Mouse (Mus musculus) MEL (cell line): ENCODE results near the gene Plpp2.

Source experiments
- CHD2 ChIP-seq: IDR thresholded peaks from 2 replicates; pipeline ENCODE4 v1.6.1; 2011; ENCODE audit warnings: low read length, improper control_type of control experiment
- CTCF ChIP-seq, 3 experiments: IDR thresholded peaks in 2 of 3; conservative IDR thresholded peaks in 1 of 3; 2 replicates each; pipeline ENCODE4 v1.5.1; 2011 to 2012; ENCODE audit warnings: low read length in 3 of 3, low read depth in 2 of 3, mild to moderate bottlenecking in 2 of 3, improper control_type of control experiment in 1 of 3, inconsistent platforms in 1 of 3, mixed read lengths in 1 of 3, moderate library complexity in 1 of 3; ENCODE audit not compliant: control insufficient read depth in 1 of 3, insufficient read depth in 1 of 3, poor library complexity in 1 of 3, severe bottlenecking in 1 of 3
- GATA1 ChIP-seq: IDR thresholded peaks from 2 replicates; pipeline ENCODE4 v1.6.1; 2011; ENCODE audit warnings: low read depth, low read length, improper control_type of control experiment

GRCm38 (mm10) chr10:79569921-79570320 is 36.3 kb upstream of the Plpp2 start:
- TF ChIP-seq CTCF (IDR thresholded peaks at IDR 0.05 in 2 of 3, conservative IDR thresholded peaks at IDR 0.05 in 1 of 3; ENCODE audit: control insufficient read depth in 1 of 3, insufficient read depth in 1 of 3, low read depth in 2 of 3, low read length in 3 of 3, poor library complexity in 1 of 3, severe bottlenecking in 1 of 3) (no peak), GATA1 (no peak), CHD2 (no peak)
